Mouse (Mus musculus) kidney, embryonic 15.5 days (tissue): Measurements from ENCODE around the gene Ctxn1. TPM values are rescaled to one million over a fixed set of nuclear protein-coding genes. Genes with fewer than 3 reads are reported as not detected.

ENCODE experiments used
- polyA plus RNA-seq: library from polyadenylated mRNA; unstranded; fragments of >200 nt; fragmentation: Nextera tagmentation; extraction: Ambion mirVana; gene quantifications from 2 replicates; pipeline ENCODE4 v1.2.1, GENCODE M21; 2015

Ctxn1 gene
- polyA plus RNA-seq, 1 experiment from 2014 or later, result 110 TPM

Other genes starting within 250 kb of the Ctxn1 start
- not detected in 2 replicates for gene Cd209f, start 153.4 kb downstream of the Ctxn1 start, polyA plus RNA-seq
- gene Cd209g, start 125.2 kb downstream of the Ctxn1 start, polyA plus RNA-seq, result not detected in 2 replicates
- gene Evi5l, start 92.7 kb downstream of the Ctxn1 start, polyA plus RNA-seq, result 23.7 and 28.8 TPM in 2 replicates
- 4.4 and 4.9 TPM in 2 replicates for gene Prr36, start 41.8 kb downstream of the Ctxn1 start, polyA plus RNA-seq
- gene Lrrc8e, start 32.4 kb downstream of the Ctxn1 start, polyA plus RNA-seq, result 0.78 and 1.0 TPM in 2 replicates
- gene Map2k7, start 20.5 kb downstream of the Ctxn1 start, polyA plus RNA-seq, result 28.0 and 31.5 TPM in 2 replicates
- gene Gm49320, start 20.4 kb downstream of the Ctxn1 start, polyA plus RNA-seq, result 0.86 and 0.91 TPM in 2 replicates
- gene Tgfbr3l, start 11.1 kb downstream of the Ctxn1 start, polyA plus RNA-seq, result 3.8 and 6.5 TPM in 2 replicates
- gene Snapc2, start 6.2 kb downstream of the Ctxn1 start, polyA plus RNA-seq, result 56.1 and 62.9 TPM in 2 replicates
- 64.5 and 69.5 TPM in 2 replicates for gene Timm44, start 16.6 kb upstream of the Ctxn1 start, polyA plus RNA-seq
- 17.2 and 18.2 TPM in 2 replicates for gene Ccl25, start 65.9 kb upstream of the Ctxn1 start, polyA plus RNA-seq
- 257 and 267 TPM in 2 replicates for gene Elavl1, start 66.1 kb upstream of the Ctxn1 start, polyA plus RNA-seq
- 15.5 and 17.1 TPM in 2 replicates for gene Cers4, start 233.8 kb upstream of the Ctxn1 start, polyA plus RNA-seq